Mouse (Mus musculus) central nervous system, embryonic 18 days (tissue): ENCODE measurements around the gene Il34. TPM values are rescaled to one million over a fixed set of nuclear protein-coding genes. Genes with fewer than 3 reads are reported as not detected.

Source experiments
- polyA plus RNA-seq: library from polyadenylated mRNA; depleted of rRNA; stranded (reverse); fragments of >200 nt; gene quantifications from 2 replicates; pipeline ENCODE4 v1.2.3, GENCODE M21; 2012; rRNA removed

The Il34 gene
- 7.6 and 9.2 TPM in 2 replicates for polyA plus RNA-seq

DNA sequence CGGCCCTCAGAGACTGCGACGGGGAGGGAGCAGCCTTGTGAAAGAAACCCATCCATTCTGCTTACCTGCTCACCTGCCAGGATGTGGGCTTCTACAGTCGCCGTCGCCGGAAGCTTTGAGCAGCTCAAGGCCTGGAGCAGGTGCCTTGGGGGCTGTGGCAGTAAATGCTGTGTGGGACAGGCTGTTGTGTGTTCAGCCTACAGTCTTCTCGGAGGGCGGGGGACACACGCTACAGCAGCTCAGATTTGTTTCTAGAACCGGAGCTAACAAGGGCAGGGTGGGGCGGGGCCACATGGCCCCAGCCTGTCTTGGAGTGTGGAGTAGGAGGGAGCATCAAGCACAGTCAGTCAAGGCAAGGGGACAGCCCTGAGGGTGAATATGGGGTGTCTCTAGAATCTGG is at the start of gene Il34:
Il34 (minus strand) TSS at position 256 of the 400 bp plus-strand sequence.

GRCm38 (mm10) chr8:110846405-110847170 is 40.9 kb upstream of the Il34 start, which contains the start of the genes Cog4 and Sf3b3:
Gene Cog4, plus strand, starts transcription at chr8:110846600.
Gene Sf3b3, minus strand, starts transcription at chr8:110846787.

GRCm38 (mm10) chr8:110720685-110721598 is 84.8 kb downstream of the Il34 start, which contains the start of gene Mtss1l:
Gene Mtss1l, plus strand, starts transcription at chr8:110721476.

Other genes starting within 250 kb of the Il34 start
- gene Vac14, start 187.3 kb downstream of the Il34 start, polyA plus RNA-seq: 41.9 and 43.7 TPM in 2 replicates
- gene Mtss1l, start 84.4 kb downstream of the Il34 start, polyA plus RNA-seq: 141 and 176 TPM in 2 replicates
- 44.9 TPM in 2 replicates for gene Cog4, start 40.7 kb upstream of the Il34 start, polyA plus RNA-seq
- gene Sf3b3, start 40.9 kb upstream of the Il34 start, polyA plus RNA-seq: 59.1 and 59.3 TPM in 2 replicates
- 10.0 and 10.8 TPM in 2 replicates for gene Fuk, start 96.6 kb upstream of the Il34 start, polyA plus RNA-seq
- 33.4 and 40.1 TPM in 2 replicates for gene St3gal2, start 114.0 kb upstream of the Il34 start, polyA plus RNA-seq
- gene Ddx19a, start 191.9 kb upstream of the Il34 start, polyA plus RNA-seq: 38.0 and 39.2 TPM in 2 replicates
- 11.2 and 11.4 TPM in 2 replicates for gene Ddx19b, start 225.8 kb upstream of the Il34 start, polyA plus RNA-seq
- 70.1 and 70.4 TPM in 2 replicates for gene Aars, start 227.2 kb upstream of the Il34 start, polyA plus RNA-seq